Mouse (Mus musculus): ENCODE results near the gene Atg4a-ps.

- TF ChIP-seq CTCF (IDR thresholded peaks at IDR 0.05; ENCODE audit: low read depth) (no peak), EP300 (IDR thresholded peaks at IDR 0.05; ENCODE audit: low read depth) (no peak)
Measured at GRCm38 (mm10) chr3:103597586-103597985, 48.3 kb downstream of the Atg4a-ps start.

Measured in liver, postnatal 0 days (tissue).